Mouse (Mus musculus) midbrain, embryonic 11.5 days (tissue): Measurements from ENCODE around the gene Olfr1509. TPM values are rescaled to one million over a fixed set of nuclear protein-coding genes. Genes with fewer than 3 reads are reported as not detected.
"Not testable (repeated sequence)": the region's sequence is repeated elsewhere in the genome, so short reads cannot be mapped to it uniquely, and the experiment has no call there.

Experiments
- ATAC-seq: fragments of 200-750 bp; cut with Nextera tagmentation; 2 replicates; pipeline ENCODE4 v1.8.0; 2017; ENCODE audit warnings: moderate TSS enrichment, moderate library complexity; ENCODE audit not compliant: low FRiP score
- DNase-seq: peaks from one replicate; pipeline ENCODE4 v3.0.0; 2015; ENCODE audit warnings: low spot score; ENCODE audit errors: missing footprints
- H3K27ac ChIP-seq: fragments of 300-500 bp; sonication (generic); 2 replicates; pipeline ENCODE4 v1.5.1; 2014; ENCODE audit warnings: low read depth, low read length
- H3K27me3 ChIP-seq: fragments of 300-500 bp; sonication (generic); 2 replicates; pipeline ENCODE4 v1.6.1; 2014; ENCODE audit warnings: mild to moderate bottlenecking, low read length, moderate library complexity, mixed read lengths; ENCODE audit not compliant: control insufficient read depth, insufficient read depth
- H3K36me3 ChIP-seq: fragments of 300-500 bp; sonication (generic); 2 replicates; pipeline ENCODE4 v1.6.1; 2014; ENCODE audit warnings: mild to moderate bottlenecking, low read length, moderate library complexity, mixed read lengths; ENCODE audit not compliant: control insufficient read depth, insufficient read depth
- H3K4me1 ChIP-seq: fragments of 300-500 bp; sonication (generic); 2 replicates; pipeline ENCODE4 v1.6.1; 2014; ENCODE audit warnings: low read length; ENCODE audit not compliant: control insufficient read depth, insufficient read depth
- H3K4me2 ChIP-seq: fragments of 300-500 bp; sonication (generic); 2 replicates; pipeline ENCODE4 v1.6.1; 2014; ENCODE audit warnings: mild to moderate bottlenecking, moderate library complexity
- H3K4me3 ChIP-seq: fragments of 300-500 bp; sonication (generic); 2 replicates; pipeline ENCODE4 v1.5.1; 2014; ENCODE audit warnings: low read depth, low read length
- H3K9ac ChIP-seq: fragments of 300-500 bp; sonication (generic); 2 replicates; pipeline ENCODE4 v1.6.1; 2014; ENCODE audit warnings: low read length
- H3K9me3 ChIP-seq: fragments of 300-500 bp; sonication (generic); 2 replicates; pipeline ENCODE4 v1.6.1; 2016; ENCODE audit warnings: low read length; ENCODE audit not compliant: control insufficient read depth
- WGBS: fragments of 180-500 bp; shearing (Covaris S2); extraction: QIAGEN DNeasy Blood & Tissue Kit; methylation state at CpG from one replicate; pipeline ENCODE4 v1.1.7; 2014; 5-methylcytosine and 5-hydroxymethylcytosine counted together
- polyA plus RNA-seq: library from polyadenylated mRNA; unstranded; fragments of >200 nt; fragmentation: Nextera tagmentation; extraction: Ambion mirVana; gene quantifications from 2 replicates; pipeline ENCODE4 v1.2.1, GENCODE M21; 2014

Gene Olfr1509
- not detected in 2 replicates for polyA plus RNA-seq

DNA sequence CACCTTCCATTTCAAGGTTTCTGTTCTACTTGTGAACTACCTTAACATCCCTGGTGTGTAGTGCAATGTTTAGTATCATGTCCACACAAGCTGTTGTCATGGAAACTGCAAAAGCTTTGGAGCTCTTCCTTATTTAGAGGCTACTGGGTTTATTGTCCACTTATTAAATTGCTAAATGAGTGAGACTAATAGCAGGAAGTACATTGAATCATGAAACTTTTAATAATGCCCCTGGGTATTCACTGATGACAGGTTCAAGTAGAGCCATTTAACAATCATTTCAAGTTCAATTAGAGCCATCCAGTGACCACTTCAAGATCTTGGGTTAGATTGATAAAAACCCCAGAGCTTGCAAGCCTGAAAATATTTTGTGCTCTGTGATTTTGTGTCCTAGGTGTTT lies at the start of gene Olfr1509:
Gene Olfr1509, plus strand, starts transcription at position 301 of the 400 bp plus-strand sequence.
- ATAC-seq: no peak
- Histone ChIP-seq H3K4me3 (no peak within 1 kb of the TSS), H3K27me3 (no peaks in the 10 kb centered on the region), H3K36me3 (no peaks in the 10 kb centered on the region), H3K4me2 (no peak within 1 kb of the TSS), H3K9me3 (no peaks in the 10 kb centered on the region), H3K9ac (no peak within 1 kb of the TSS), H3K27ac (no peak within 1 kb of the TSS), H3K4me1 (no peaks in the 10 kb centered on the region)
- no peak for DNase-seq

- Histone ChIP-seq H3K27me3 (no peaks in the 10 kb centered on the region), H3K9ac (no peak within 1 kb of the TSS), H3K4me1 (no peaks in the 10 kb centered on the region), H3K36me3 (no peaks in the 10 kb centered on the region), H3K27ac (no peak within 1 kb of the TSS), H3K4me3 (no peak within 1 kb of the TSS), H3K9me3 (no peaks in the 10 kb centered on the region), H3K4me2 (no peak within 1 kb of the TSS)
- ATAC-seq: no peak
- 80% methylated on average over 4 of the region's 4 CpGs for WGBS
- DNase-seq: no peak
These were observed 45.5 kb upstream of the Olfr1509 start, which contains the start of gene Olfr1511 for GRCm38 (mm10) chr14:52397279-52397678. Olfr1511 (minus strand) TSS chr14:52397379.

DNA sequence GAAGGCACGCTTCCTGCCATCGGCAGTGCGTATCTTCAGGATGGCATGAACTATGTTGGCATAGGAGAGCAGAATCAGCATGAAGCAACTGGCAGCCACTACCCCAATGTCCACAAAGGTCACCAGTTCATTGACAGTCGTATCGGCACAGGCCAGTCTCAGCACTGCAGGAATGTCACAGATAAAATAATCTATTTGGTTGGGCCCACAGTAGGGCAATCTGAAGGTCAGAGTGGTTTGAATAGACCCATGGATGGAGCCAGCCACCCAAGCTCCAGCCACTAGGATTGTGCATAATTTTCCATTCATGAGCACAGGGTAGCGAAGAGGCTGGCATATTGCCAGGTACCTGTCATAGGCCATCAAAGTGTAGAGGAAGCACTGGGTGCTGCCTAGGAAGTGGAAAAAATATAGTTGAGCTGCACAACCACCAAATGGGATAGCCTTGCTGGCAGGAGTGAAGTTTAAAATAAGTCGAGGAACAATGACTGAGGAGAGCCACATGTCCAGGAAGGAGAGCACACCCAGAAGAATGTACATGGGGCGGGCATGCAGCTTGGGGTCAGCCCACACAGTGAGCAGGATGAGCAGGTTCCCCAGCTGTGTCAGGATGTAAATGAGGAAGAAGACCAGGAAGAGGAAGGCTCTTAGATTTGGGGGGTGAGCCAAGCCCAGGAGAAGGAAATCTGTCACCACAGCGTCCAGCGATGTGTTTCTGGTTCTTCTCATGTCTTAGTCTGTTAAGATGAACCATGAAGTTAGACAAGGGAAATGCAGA lies 32.5 kb upstream of the Olfr1509 start:
- H3K27ac ChIP-seq, H3K4me2 ChIP-seq, H3K27me3 ChIP-seq, H3K9me3 ChIP-seq, H3K36me3 ChIP-seq, H3K4me3 ChIP-seq, H3K4me1 ChIP-seq, H3K9ac ChIP-seq, DNase-seq: not testable (repeated sequence)
- ATAC-seq: peak; percentile 30; the same call in 1 of the 2 replicates
- WGBS: 89% methylated on average over 7 of the region's 10 CpGs

DNA sequence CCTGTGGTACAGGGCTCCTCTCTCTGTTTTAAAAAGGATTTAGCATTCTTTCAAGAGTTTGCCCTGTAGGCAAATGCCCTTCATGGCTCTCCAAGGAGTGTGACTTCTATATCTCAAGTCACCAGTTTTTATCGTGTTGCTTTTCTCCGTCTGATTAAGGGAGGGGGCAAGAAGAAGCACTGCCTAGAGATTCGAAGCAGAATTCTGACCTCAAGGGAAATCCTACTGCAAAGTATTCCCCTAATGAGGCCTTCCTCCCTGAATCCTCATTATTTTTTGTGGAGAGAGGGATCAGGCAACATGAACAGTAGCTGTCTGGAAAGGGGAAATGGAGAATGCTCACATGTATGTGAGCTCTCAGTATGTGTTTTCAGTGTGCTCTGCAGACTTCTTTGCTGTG lies 28.5 kb upstream of the Olfr1509 start, which contains the start of gene Olfr1510:
Gene Olfr1510, minus strand, starts transcription at position 101 of the 400 bp plus-strand sequence.
- H3K27ac ChIP-seq: no peak within 1 kb of the TSS
- no peak within 1 kb of the TSS for H3K4me3 ChIP-seq
- no peaks in the 10 kb centered on the region for H3K9me3 ChIP-seq
- no peaks in the 10 kb centered on the region for H3K4me1 ChIP-seq
- H3K4me2 ChIP-seq: no peak within 1 kb of the TSS
- H3K36me3 ChIP-seq: no peaks in the 10 kb centered on the region
- DNase-seq: no peak
- H3K27me3 ChIP-seq: no peaks in the 10 kb centered on the region
- WGBS: 85% methylated on average over 3 of the region's 3 CpGs
- no peak within 1 kb of the TSS for H3K9ac ChIP-seq
- no peak for ATAC-seq

GRCm38 (mm10) chr14:52427686-52428085 lies 15.1 kb upstream of the Olfr1509 start:
- Histone ChIP-seq H3K36me3 (no peaks in the 10 kb centered on the region), H3K9me3 (no peaks in the 10 kb centered on the region), H3K27ac (no peak overlapping the region), H3K4me2 (no peak overlapping the region), H3K4me1 (no peaks in the 10 kb centered on the region), H3K9ac (no peak overlapping the region), H3K27me3 (no peaks in the 10 kb centered on the region), H3K4me3 (no peak overlapping the region)
- WGBS: 88% methylated on average over 1 of the region's 1 CpGs
- DNase-seq (no peak), ATAC-seq (no peak)

DNA sequence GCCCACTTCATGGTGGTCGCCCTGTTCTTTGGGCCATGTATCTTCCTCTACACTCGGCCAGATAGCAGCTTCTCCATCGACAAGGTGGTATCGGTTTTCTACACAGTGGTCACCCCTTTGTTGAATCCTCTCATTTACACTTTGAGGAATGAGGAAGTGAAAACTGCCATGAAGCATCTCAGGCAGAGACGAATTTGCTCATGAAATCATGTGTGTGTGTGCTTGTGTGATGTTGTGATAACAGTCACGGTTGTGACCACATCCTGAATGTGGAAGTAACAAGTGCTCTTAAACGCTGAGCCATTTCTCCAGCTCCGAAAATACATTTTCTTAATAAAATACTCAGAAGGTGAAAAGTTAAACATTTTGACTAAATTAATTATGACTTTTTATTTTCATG lies 8.3 kb downstream of the Olfr1509 start:
- H3K27ac ChIP-seq: no peak overlapping the region
- no peaks in the 10 kb centered on the region for H3K9me3 ChIP-seq
- no peak overlapping the region for H3K4me2 ChIP-seq
- ATAC-seq: no peak
- H3K36me3 ChIP-seq: no peaks in the 10 kb centered on the region
- DNase-seq: no peak
- no peaks in the 10 kb centered on the region for H3K4me1 ChIP-seq
- no peak overlapping the region for H3K4me3 ChIP-seq
- no peak overlapping the region for H3K9ac ChIP-seq
- 90% methylated on average over 8 of the region's 8 CpGs for WGBS
- H3K27me3 ChIP-seq: no peaks in the 10 kb centered on the region

GRCm38 (mm10) chr14:52461928-52462327 lies 19.1 kb downstream of the Olfr1509 start:
- Histone ChIP-seq H3K4me2 (no peak overlapping the region), H3K4me3 (no peak overlapping the region), H3K27me3 (no peaks in the 10 kb centered on the region), H3K4me1 (no peaks in the 10 kb centered on the region), H3K9me3 (no peaks in the 10 kb centered on the region), H3K27ac (no peak overlapping the region), H3K36me3 (no peaks in the 10 kb centered on the region), H3K9ac (no peak overlapping the region)
- no peak for DNase-seq
- no peak for ATAC-seq

GRCm38 (mm10) chr14:52465738-52466137 lies 22.9 kb downstream of the Olfr1509 start:
- H3K4me1 ChIP-seq: no peaks in the 10 kb centered on the region
- no peak overlapping the region for H3K4me3 ChIP-seq
- H3K27me3 ChIP-seq: no peaks in the 10 kb centered on the region
- no peak overlapping the region for H3K4me2 ChIP-seq
- DNase-seq: no peak
- 79% methylated on average over 1 of the region's 1 CpGs for WGBS
- H3K36me3 ChIP-seq: no peaks in the 10 kb centered on the region
- no peak overlapping the region for H3K9ac ChIP-seq
- ATAC-seq: no peak
- no peaks in the 10 kb centered on the region for H3K9me3 ChIP-seq
- H3K27ac ChIP-seq: no peak overlapping the region

DNA sequence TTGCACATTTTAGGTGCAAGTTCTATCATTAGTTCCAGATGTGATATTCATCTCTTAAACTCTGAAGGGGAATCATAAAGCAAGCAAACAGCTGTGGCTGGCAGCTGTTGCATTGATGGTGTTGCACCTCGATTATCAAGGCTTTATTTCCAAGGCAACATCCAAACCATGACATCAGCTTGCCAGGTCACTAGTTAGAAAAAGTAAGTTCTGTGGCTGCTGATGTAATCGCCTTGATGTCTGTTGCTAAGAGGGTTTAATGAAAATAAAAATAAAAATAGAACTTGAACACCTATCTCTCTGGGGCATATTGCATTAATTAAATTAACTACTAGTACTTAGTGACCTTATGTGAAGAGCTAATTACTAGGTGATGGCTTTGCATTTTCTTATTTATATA lies 24.6 kb downstream of the Olfr1509 start, which contains the start of gene Olfr1508:
Gene Olfr1508, minus strand, starts transcription at position 101 of the 400 bp plus-strand sequence.
- Histone ChIP-seq H3K36me3 (no peaks in the 10 kb centered on the region), H3K4me1 (no peaks in the 10 kb centered on the region), H3K27me3 (no peaks in the 10 kb centered on the region), H3K4me2 (no peak within 1 kb of the TSS), H3K9me3 (no peaks in the 10 kb centered on the region), H3K27ac (no peak within 1 kb of the TSS), H3K9ac (no peak within 1 kb of the TSS), H3K4me3 (no peak within 1 kb of the TSS)
- DNase-seq (no peak), ATAC-seq (no peak)
- WGBS: 70% methylated on average over 2 of the region's 2 CpGs
